Mouse (Mus musculus): ENCODE data around the gene Wfdc13.

GRCm38 (mm10) chr2:164641129-164641528 is 43.8 kb upstream of the Wfdc13 start:
- TF ChIP-seq POLR2A (IDR thresholded peaks at IDR 0.05; ENCODE audit: insufficient read depth, low read length) (no peak), CTCF (IDR thresholded peaks at IDR 0.05; ENCODE audit: low read depth, low read length) (no peak), EP300 (IDR thresholded peaks at IDR 0.05; ENCODE audit: insufficient read depth, low read depth, low read length) (no peak)

Data from ES-Bruce4 (cell line).